Mouse (Mus musculus) neural tube, embryonic 14.5 days (tissue): ENCODE data around the gene Eya2. TPM values are rescaled to one million over a fixed set of nuclear protein-coding genes. Genes with fewer than 3 reads are reported as not detected.

Experiments used
- ATAC-seq: fragments of 200-750 bp; cut with Nextera tagmentation; 2 replicates; pipeline ENCODE4 v1.8.0; 2017; ENCODE audit warnings: low read depth, mild to moderate bottlenecking, moderate TSS enrichment, moderate library complexity
- H3K27ac ChIP-seq: fragments of 300-500 bp; sonication (generic); 2 replicates; pipeline ENCODE4 v1.5.1; 2014; ENCODE audit warnings: low read depth, mild to moderate bottlenecking, control low read depth, low read length, moderate library complexity, mixed read lengths
- H3K27me3 ChIP-seq: fragments of 300-500 bp; sonication (generic); 2 replicates; pipeline ENCODE4 v1.6.1; 2014; ENCODE audit warnings: low read length; ENCODE audit not compliant: control insufficient read depth, insufficient read depth
- H3K36me3 ChIP-seq: fragments of 300-500 bp; sonication (generic); 2 replicates; pipeline ENCODE4 v1.6.1; 2014; ENCODE audit warnings: low read length, mixed read lengths; ENCODE audit not compliant: control insufficient read depth, insufficient read depth
- H3K4me1 ChIP-seq: fragments of 300-500 bp; sonication (generic); 2 replicates; pipeline ENCODE4 v1.6.1; 2014; ENCODE audit warnings: low read length; ENCODE audit not compliant: control insufficient read depth, insufficient read depth
- H3K4me2 ChIP-seq: fragments of 300-500 bp; sonication (generic); 2 replicates; pipeline ENCODE4 v1.6.1; 2014; ENCODE audit warnings: mild to moderate bottlenecking, low read depth, low read length, control low read depth
- H3K4me3 ChIP-seq: fragments of 300-500 bp; sonication (generic); 2 replicates; pipeline ENCODE4 v1.5.1; 2014; ENCODE audit warnings: low read depth, low read length, control low read depth, mixed read lengths
- H3K9ac ChIP-seq: fragments of 300-500 bp; sonication (generic); replicated peaks from 2 replicates; pipeline ENCODE4 v1.6.1; 2014; ENCODE audit warnings: low read depth, mild to moderate bottlenecking, control low read depth, low read length, mixed read lengths
- H3K9me3 ChIP-seq: fragments of 300-500 bp; sonication (generic); 2 replicates; pipeline ENCODE4 v1.6.1; 2016; ENCODE audit warnings: low read length; ENCODE audit not compliant: control insufficient read depth
- WGBS: fragments of 180-500 bp; shearing (Covaris S2); extraction: QIAGEN DNeasy Blood & Tissue Kit; methylation state at CpG from one replicate; pipeline ENCODE4 v1.1.7; 2014; 5-methylcytosine and 5-hydroxymethylcytosine counted together
- polyA plus RNA-seq: library from polyadenylated mRNA; unstranded; fragments of >200 nt; fragmentation: Nextera tagmentation; extraction: Ambion mirVana; gene quantifications from 2 replicates; pipeline ENCODE4 v1.2.1, GENCODE M21; 2014

Gene Eya2
- polyA plus RNA-seq, 1 experiment from 2014 or later: 4.7 TPM

- Histone ChIP-seq H3K4me1 (peaks cover 5% of the 10 kb centered on the region), H3K27me3 (no peaks in the 10 kb centered on the region), H3K27ac (no peak overlapping the region), H3K9ac (no peak overlapping the region), H3K4me3 (no peak overlapping the region), H3K9me3 (no peaks in the 10 kb centered on the region), H3K36me3 (no peaks in the 10 kb centered on the region), H3K4me2 (no peak overlapping the region)
- WGBS: 26% methylated on average over 8 of the region's 8 CpGs
- no peak for ATAC-seq
Observed at GRCm38 (mm10) chr2:165629900-165630299, 35.1 kb downstream of the Eya2 start.

GRCm38 (mm10) chr2:165633011-165633785 lies 38.4 kb downstream of the Eya2 start:
- Histone ChIP-seq H3K4me2 (no peak overlapping the region), H3K9me3 (no peaks in the 10 kb centered on the region), H3K4me3 (no peak overlapping the region), H3K9ac (no peak overlapping the region), H3K4me1 (peaks cover 5% of the 10 kb centered on the region), H3K27ac (no peak overlapping the region), H3K27me3 (no peaks in the 10 kb centered on the region), H3K36me3 (no peaks in the 10 kb centered on the region)
- ATAC-seq: no peak
- WGBS: 85% methylated on average over 11 of the region's 11 CpGs

DNA sequence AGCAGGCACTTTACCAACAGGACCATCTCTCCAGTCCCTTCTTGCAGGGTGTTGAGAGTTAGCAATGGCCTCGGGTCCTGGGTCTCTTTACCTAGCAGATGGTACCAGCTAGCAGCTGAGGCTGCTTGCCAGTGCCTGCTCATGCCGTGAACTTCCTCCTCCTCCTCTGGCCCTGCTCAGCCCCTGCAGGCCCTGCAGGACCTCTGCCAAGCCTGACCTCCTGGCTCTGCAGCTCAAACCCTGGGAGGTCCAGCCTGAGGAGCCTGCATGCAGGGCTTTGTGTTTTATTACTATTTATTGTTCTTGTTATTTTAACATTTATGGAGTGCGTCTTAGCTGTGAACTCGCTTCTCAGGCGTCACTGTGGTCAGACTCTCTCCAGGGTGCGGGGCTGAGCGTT lies 39.6 kb downstream of the Eya2 start:
- Histone ChIP-seq H3K4me1 (peaks cover 5% of the 10 kb centered on the region), H3K27ac (no peak overlapping the region), H3K36me3 (no peaks in the 10 kb centered on the region), H3K27me3 (no peaks in the 10 kb centered on the region), H3K4me3 (no peak overlapping the region), H3K4me2 (no peak overlapping the region), H3K9me3 (no peaks in the 10 kb centered on the region), H3K9ac (no peak overlapping the region)
- 38% methylated on average over 7 of the region's 7 CpGs for WGBS
- no peak for ATAC-seq

GRCm38 (mm10) chr2:165639075-165639755 lies 44.4 kb downstream of the Eya2 start:
- 75% methylated on average over 11 of the region's 11 CpGs for WGBS
- no peak overlapping the region for H3K27ac ChIP-seq
- no peak for ATAC-seq
- H3K4me2 ChIP-seq: no peak overlapping the region
- no peaks in the 10 kb centered on the region for H3K9me3 ChIP-seq
- no peak overlapping the region for H3K9ac ChIP-seq
- H3K36me3 ChIP-seq: no peaks in the 10 kb centered on the region
- H3K4me3 ChIP-seq: no peak overlapping the region
- H3K27me3 ChIP-seq: no peaks in the 10 kb centered on the region
- peaks cover 13% of the 10 kb centered on the region for H3K4me1 ChIP-seq

- H3K9ac ChIP-seq: no peak overlapping the region
- H3K36me3 ChIP-seq: no peaks in the 10 kb centered on the region
- H3K27ac ChIP-seq: peak overlapping the region; percentile 2; the same call in 1 of the 2 replicates
Observed at GRCm38 (mm10) chr2:165641909-165642505, 47.2 kb downstream of the Eya2 start.

GRCm38 (mm10) chr2:165643596-165643995 lies 48.8 kb downstream of the Eya2 start:
- H3K9me3 ChIP-seq: no peaks in the 10 kb centered on the region
- no peak overlapping the region for H3K27ac ChIP-seq
- 35% methylated on average over 3 of the region's 3 CpGs for WGBS
- H3K9ac ChIP-seq: no peak overlapping the region
- no peak overlapping the region for H3K4me3 ChIP-seq
- no peak overlapping the region for H3K4me2 ChIP-seq
- H3K4me1 ChIP-seq: peaks cover 13% of the 10 kb centered on the region
- H3K27me3 ChIP-seq: no peaks in the 10 kb centered on the region
- ATAC-seq: no peak
- no peaks in the 10 kb centered on the region for H3K36me3 ChIP-seq

More at GRCm38 (mm10) chr2:165641909-165642505, 47.2 kb downstream of the Eya2 start:
- Histone ChIP-seq H3K4me1 (peaks cover 13% of the 10 kb centered on the region), H3K9me3 (no peaks in the 10 kb centered on the region), H3K4me3 (no peak overlapping the region), H3K27me3 (no peaks in the 10 kb centered on the region), H3K4me2 (no peak overlapping the region; the same call in 1 of the 2 replicates)
- ATAC-seq: peak; percentile 61; the same call in 1 of the 2 replicates
- WGBS: 41% methylated on average over 14 of the region's 14 CpGs

- H3K9ac ChIP-seq: no peak overlapping the region
- ATAC-seq: no peak
- no peak overlapping the region for H3K27ac ChIP-seq
- H3K36me3 ChIP-seq: no peaks in the 10 kb centered on the region
- no peaks in the 10 kb centered on the region for H3K27me3 ChIP-seq
- no peak overlapping the region for H3K4me3 ChIP-seq
- no peaks in the 10 kb centered on the region for H3K9me3 ChIP-seq
- no peak overlapping the region for H3K4me2 ChIP-seq
- H3K4me1 ChIP-seq: peaks cover 13% of the 10 kb centered on the region
- 80% methylated on average over 9 of the region's 9 CpGs for WGBS
Observed at GRCm38 (mm10) chr2:165644057-165644456, 49.2 kb downstream of the Eya2 start.

- Histone ChIP-seq H3K27ac (no peak overlapping the region), H3K9ac (no peak overlapping the region), H3K36me3 (no peaks in the 10 kb centered on the region), H3K9me3 (no peaks in the 10 kb centered on the region), H3K27me3 (no peaks in the 10 kb centered on the region), H3K4me1 (peaks cover 14% of the 10 kb centered on the region), H3K4me2 (no peak overlapping the region), H3K4me3 (no peak overlapping the region)
- WGBS: 39% methylated on average over 11 of the region's 11 CpGs
- ATAC-seq: no peak
Observed at GRCm38 (mm10) chr2:165651031-165651430, 56.2 kb downstream of the Eya2 start.

GRCm38 (mm10) chr2:165652281-165652680 lies 57.4 kb downstream of the Eya2 start:
- no peak overlapping the region for H3K9ac ChIP-seq
- H3K4me1 ChIP-seq: peaks cover 21% of the 10 kb centered on the region
- WGBS: 62% methylated on average over 6 of the region's 6 CpGs
- no peak overlapping the region for H3K4me2 ChIP-seq
- H3K27me3 ChIP-seq: no peaks in the 10 kb centered on the region
- H3K9me3 ChIP-seq: no peaks in the 10 kb centered on the region
- H3K4me3 ChIP-seq: no peak overlapping the region
- H3K36me3 ChIP-seq: no peaks in the 10 kb centered on the region
- H3K27ac ChIP-seq: no peak overlapping the region
- ATAC-seq: peak; percentile 25; the same call in 1 of the 2 replicates
